Mouse (Mus musculus): ENCODE measurements around the gene BC052040.

DNA sequence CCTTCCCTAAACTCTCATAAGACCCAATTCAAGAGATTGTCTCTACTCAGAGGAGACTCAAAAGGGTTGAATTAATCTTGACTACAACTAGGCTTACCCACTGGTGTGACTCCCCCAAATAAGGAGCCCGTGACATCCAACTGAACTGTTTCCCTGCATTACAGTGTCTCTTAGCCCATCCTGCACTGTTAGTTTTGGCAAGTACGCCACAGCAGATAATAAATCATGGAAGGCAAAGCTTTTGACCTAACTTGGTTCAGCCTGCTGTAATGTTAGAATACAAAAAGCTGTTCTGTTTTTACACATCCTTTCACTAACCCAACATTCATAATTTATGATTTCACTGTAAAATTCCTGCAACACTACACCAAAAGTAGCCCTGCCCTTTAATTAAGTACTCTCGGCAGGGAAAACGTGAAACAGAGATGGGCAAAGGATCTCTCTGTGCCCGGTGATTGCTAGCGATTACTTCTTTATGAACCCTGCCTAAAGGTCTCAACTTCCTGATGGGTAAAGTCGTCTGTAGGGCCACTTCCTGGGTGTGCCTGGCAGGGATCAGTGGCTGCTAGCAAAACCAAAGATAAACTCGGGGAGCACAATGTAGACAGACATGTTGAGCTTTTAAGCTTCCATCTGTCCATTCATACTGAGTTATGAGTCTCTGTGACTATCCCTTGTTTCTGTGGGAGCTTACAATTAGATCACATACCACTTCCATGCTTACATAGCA is 194.1 kb downstream of the BC052040 start:
- TF ChIP-seq CTCF (IDR thresholded peaks at IDR 0.05; ENCODE audit: extremely low read depth, insufficient read length, insufficient replicate concordance, low read depth, low read length): no peak
- no peak for TF ChIP-seq POLR2A (IDR thresholded peaks at IDR 0.05; ENCODE audit: low read depth, low read length)
